Mouse (Mus musculus) thymus, postnatal 25 days (tissue): ENCODE data around the gene Bin2.

Experiments
- DNase-seq: peaks from one replicate; pipeline ENCODE4 v3.0.0; 2022

Gene Bin2

GRCm38 (mm10) chr15:100614996-100615824 is 54.1 kb downstream of the Bin2 start, which contains the start of gene Dazap2:
Gene Dazap2, plus strand, starts transcription at chr15:100615349.
- DNase-seq: peak; percentile 99

- DNase-seq: no peak
Observed at GRCm38 (mm10) chr15:100614218-100614995, 54.9 kb downstream of the Bin2 start.

GRCm38 (mm10) chr15:100613584-100613983 is 55.8 kb downstream of the Bin2 start:
- peak; percentile 76 for DNase-seq

- DNase-seq: peak; percentile 63
Observed at GRCm38 (mm10) chr15:100612432-100612831, 56.9 kb downstream of the Bin2 start.

- no peak for DNase-seq
Observed at GRCm38 (mm10) chr15:100611951-100612350, 57.4 kb downstream of the Bin2 start.

- peak; percentile 32 for DNase-seq
Observed at GRCm38 (mm10) chr15:100606677-100607076, 62.7 kb downstream of the Bin2 start.

GRCm38 (mm10) chr15:100601669-100602068 is 67.7 kb downstream of the Bin2 start:
- DNase-seq: no peak

- DNase-seq: no peak
Observed at GRCm38 (mm10) chr15:100600696-100601272, 68.6 kb downstream of the Bin2 start.

- peak; percentile 87 for DNase-seq
Observed at GRCm38 (mm10) chr15:100600047-100600695, 69.2 kb downstream of the Bin2 start.

GRCm38 (mm10) chr15:100599276-100600046 is 69.9 kb downstream of the Bin2 start, which contains the start of gene Pou6f1:
Gene Pou6f1, minus strand, starts transcription at chr15:100599984.
- DNase-seq: peak; percentile 37

GRCm38 (mm10) chr15:100598883-100599275 is 70.5 kb downstream of the Bin2 start:
- peak; percentile 59 for DNase-seq

- DNase-seq: peak; percentile 65
Observed at GRCm38 (mm10) chr15:100598287-100598882, 71.0 kb downstream of the Bin2 start.

- no peak for DNase-seq
Observed at GRCm38 (mm10) chr15:100592817-100593216, 76.5 kb downstream of the Bin2 start.
